Mouse (Mus musculus) urinary bladder, adult 18-20 months (tissue): Measurements from ENCODE around the gene Ttyh1.
"Not testable (repeated sequence)": the region's sequence is repeated elsewhere in the genome, so short reads cannot be mapped to it uniquely, and the experiment has no call there.

Experiments
- DNase-seq, 2 experiments: peaks; one replicate each; pipeline ENCODE4 v3.0.0; 2022; ENCODE audit warnings: low spot score in 2 of 2, mixed read lengths in 2 of 2

Gene Ttyh1

GRCm38 (mm10) chr7:4143506-4143905 is 24.3 kb downstream of the Ttyh1 start:
- no peak for DNase-seq

- no peak for DNase-seq
Observed at GRCm38 (mm10) chr7:4144046-4144445, 24.8 kb downstream of the Ttyh1 start.

GRCm38 (mm10) chr7:4144766-4145551 is 25.8 kb downstream of the Ttyh1 start:
- no peak for DNase-seq

- DNase-seq, result no peak
Observed at GRCm38 (mm10) chr7:4145552-4146190, 26.5 kb downstream of the Ttyh1 start.

GRCm38 (mm10) chr7:4146241-4147180 is 27.3 kb downstream of the Ttyh1 start:
- DNase-seq, result no peak

GRCm38 (mm10) chr7:4147371-4147770 is 28.2 kb downstream of the Ttyh1 start:
- no peak for DNase-seq

- no peak for DNase-seq
Observed at GRCm38 (mm10) chr7:4147836-4148235, 28.6 kb downstream of the Ttyh1 start.

GRCm38 (mm10) chr7:4148341-4149208 is 29.4 kb downstream of the Ttyh1 start:
- no peak for DNase-seq

GRCm38 (mm10) chr7:4149209-4150054 is 30.2 kb downstream of the Ttyh1 start:
- DNase-seq, result peak; percentile 78 to 82

GRCm38 (mm10) chr7:4150059-4150541 is 30.9 kb downstream of the Ttyh1 start, which contains the start of gene Leng9:
TSS of gene Leng9 (minus strand) at chr7:4150374.
- peak in 1 of 2 experiments; percentile 49 for DNase-seq

- no peak for DNase-seq
Observed at GRCm38 (mm10) chr7:4150811-4151221, 31.6 kb downstream of the Ttyh1 start.

- DNase-seq, result no peak
Observed at GRCm38 (mm10) chr7:4151241-4151640, 32.0 kb downstream of the Ttyh1 start.

- no peak for DNase-seq
Observed at GRCm38 (mm10) chr7:4154356-4154755, 35.1 kb downstream of the Ttyh1 start.

GRCm38 (mm10) chr7:4154976-4155375 is 35.8 kb downstream of the Ttyh1 start:
- DNase-seq, result no peak

- DNase-seq, result not testable (repeated sequence)
Observed at GRCm38 (mm10) chr7:4161596-4161995, 42.4 kb downstream of the Ttyh1 start.

- DNase-seq, result no peak
Observed at GRCm38 (mm10) chr7:4163571-4164072, 44.4 kb downstream of the Ttyh1 start.

GRCm38 (mm10) chr7:4164090-4164910 is 45.1 kb downstream of the Ttyh1 start, which contains the start of gene Cdc42ep5:
TSS of gene Cdc42ep5 (minus strand) at chr7:4164860.
- DNase-seq, result peak; percentile 65 to 71

GRCm38 (mm10) chr7:4165286-4165685 is 46.1 kb downstream of the Ttyh1 start:
- DNase-seq, result no peak

- DNase-seq, result no peak
Observed at GRCm38 (mm10) chr7:4167098-4167497, 47.9 kb downstream of the Ttyh1 start.
